Mouse (Mus musculus): ENCODE data around the gene Alox5ap.

GRCm38 (mm10) chr5:149272535-149272934 is 8.0 kb downstream of the Alox5ap start:
- TF ChIP-seq POLR2A (IDR thresholded peaks at IDR 0.05; ENCODE audit: low read depth, low read length) (no peak), CTCF (conservative IDR thresholded peaks at IDR 0.05; ENCODE audit: insufficient read depth, insufficient read length, low read depth, low read length) (no peak)

All from kidney, adult 2 months (tissue).